Mouse (Mus musculus): ENCODE data around the gene B3galt2. TPM values are rescaled to one million over a fixed set of nuclear protein-coding genes. Genes with fewer than 3 reads are reported as not detected.
"Not testable (repeated sequence)": the region's sequence is repeated elsewhere in the genome, so short reads cannot be mapped to it uniquely, and the experiment has no call there.

Gene B3galt2
- polyA plus RNA-seq, 1 experiment, result 0.50 TPM

DNA sequence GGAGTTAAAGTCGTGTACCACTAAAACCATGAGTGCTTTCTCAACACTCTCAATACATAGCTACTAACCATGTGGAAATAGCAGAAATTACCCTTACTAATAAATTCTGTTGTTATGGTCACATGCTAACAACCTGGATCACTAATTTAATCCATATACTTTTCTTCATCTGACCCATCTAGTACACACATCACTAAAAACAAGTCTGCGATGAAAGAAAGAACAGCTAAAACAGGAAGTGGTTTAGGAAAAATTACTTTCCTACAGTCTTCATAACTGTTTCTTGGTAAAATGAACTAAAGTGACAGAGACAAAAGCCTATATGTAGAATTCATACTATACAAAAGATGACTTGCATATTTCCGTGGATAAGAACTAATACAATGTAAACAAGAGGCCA, 13.2 kb downstream of the B3galt2 start:
- DNase-seq, result no peak
- 83% methylated on average over 3 of the region's 3 CpGs for WGBS
- Histone ChIP-seq H3K4me3 (ENCODE audit: insufficient read depth, low read depth, low read length) (no peak overlapping the region), H3K4me1 (ENCODE audit: control insufficient read depth, insufficient read depth, low read length) (no peaks in the 10 kb centered on the region), H3K27me3 (replicated peaks; ENCODE audit: control insufficient read depth, insufficient read depth, low read length) (no peaks in the 10 kb centered on the region), H3K27ac (ENCODE audit: insufficient read depth, low read depth, low read length) (no peak overlapping the region), H3K36me3 (ENCODE audit: control insufficient read depth, insufficient read depth, low read length) (no peaks in the 10 kb centered on the region)
- no peak for TF ChIP-seq POLR2A (IDR thresholded peaks at IDR 0.05; ENCODE audit: low read depth, low read length)
- TF ChIP-seq CTCF (conservative IDR thresholded peaks at IDR 0.05; ENCODE audit: insufficient read depth, insufficient read length, low read depth, low read length), result no peak

DNA sequence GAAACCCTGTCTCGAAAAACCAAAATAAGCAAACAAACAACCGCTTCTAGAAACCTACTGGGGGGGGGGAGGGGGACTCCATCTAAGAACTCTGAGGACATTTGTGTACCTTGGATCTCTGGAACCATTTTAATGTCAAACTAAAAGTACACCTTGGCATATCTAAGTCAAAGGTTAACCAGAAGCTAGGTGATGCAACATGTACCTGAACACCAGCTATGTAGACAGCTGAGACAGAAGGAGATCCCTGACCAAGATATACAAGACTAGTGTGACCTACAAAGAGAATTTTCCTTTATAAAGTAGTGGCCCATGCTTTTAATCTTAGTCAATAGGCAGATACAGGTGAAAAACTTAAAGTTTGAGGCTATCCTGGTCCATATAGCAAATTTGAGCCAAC, 22.7 kb downstream of the B3galt2 start:
- Histone ChIP-seq H3K36me3 (ENCODE audit: control insufficient read depth, insufficient read depth, low read length) (no peaks in the 10 kb centered on the region), H3K27ac (ENCODE audit: insufficient read depth, low read depth, low read length) (no peak overlapping the region), H3K27me3 (replicated peaks; ENCODE audit: control insufficient read depth, insufficient read depth, low read length) (no peaks in the 10 kb centered on the region), H3K4me3 (ENCODE audit: insufficient read depth, low read depth, low read length) (no peak overlapping the region), H3K4me1 (ENCODE audit: control insufficient read depth, insufficient read depth, low read length) (no peaks in the 10 kb centered on the region; the same call in 1 of the 2 replicates)
- TF ChIP-seq CTCF (conservative IDR thresholded peaks at IDR 0.05; ENCODE audit: insufficient read depth, insufficient read length, low read depth, low read length) (no peak), POLR2A (IDR thresholded peaks at IDR 0.05; ENCODE audit: low read depth, low read length) (no peak)
- WGBS, result 73% methylated on average over 2 of the region's 2 CpGs
- DNase-seq, result no peak

DNA sequence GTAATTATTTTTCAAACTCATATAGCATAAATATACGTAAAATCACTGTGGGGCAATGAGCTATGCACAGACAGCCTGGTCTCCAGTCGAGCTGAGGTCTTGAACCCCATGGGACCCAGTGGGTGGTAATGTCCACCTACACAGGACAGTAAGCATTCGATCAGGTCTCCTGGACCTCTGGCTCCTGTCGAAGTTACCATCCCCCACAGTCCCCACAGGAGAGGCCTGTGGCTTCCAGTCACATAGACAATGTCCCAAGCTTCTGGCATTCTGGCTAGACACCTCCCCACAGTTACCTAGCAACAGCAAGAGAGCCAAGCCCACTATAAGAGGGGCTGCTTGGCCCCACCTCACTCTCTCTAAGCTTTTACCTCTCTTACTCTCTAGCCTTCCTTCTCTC, 24.3 kb downstream of the B3galt2 start:
- H3K27ac ChIP-seq (ENCODE audit: insufficient read depth, low read depth, low read length); DNase-seq; H3K4me1 ChIP-seq (ENCODE audit: control insufficient read depth, insufficient read depth, low read length); H3K36me3 ChIP-seq (ENCODE audit: control insufficient read depth, insufficient read depth, low read length); H3K4me3 ChIP-seq (ENCODE audit: insufficient read depth, low read depth, low read length); H3K27me3 ChIP-seq (replicated peaks; ENCODE audit: control insufficient read depth, insufficient read depth, low read length): not testable (repeated sequence)
- 97% methylated on average over 4 of the region's 4 CpGs for WGBS

DNA sequence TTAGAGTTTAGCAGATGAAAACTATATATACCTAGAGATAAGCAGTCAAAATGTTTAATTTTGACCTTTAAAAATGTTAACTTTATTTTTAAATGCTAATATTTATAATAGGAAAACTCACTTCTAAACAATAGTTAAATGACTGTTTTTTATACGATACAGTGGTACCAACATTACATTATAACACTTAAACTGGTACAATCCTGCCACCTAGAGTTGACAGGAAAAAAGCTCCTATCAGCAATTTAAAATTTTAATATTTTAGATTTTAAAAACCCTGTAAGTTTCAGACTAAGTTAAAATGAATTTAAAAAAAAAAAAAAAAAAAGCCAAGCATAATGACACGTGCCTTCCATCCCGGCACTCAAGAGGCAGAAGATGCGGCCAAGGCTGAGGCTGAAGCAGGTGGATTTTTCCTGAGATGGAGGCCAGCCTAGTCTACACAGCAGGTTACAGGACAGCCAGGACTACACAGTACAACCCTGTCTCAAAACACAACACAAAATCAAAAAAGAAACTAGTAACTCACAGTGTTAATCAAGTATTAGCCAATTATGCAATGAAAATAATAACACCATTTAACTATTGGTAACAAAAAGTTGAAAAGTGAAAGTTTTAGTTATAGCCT, 35.4 kb downstream of the B3galt2 start:
- Histone ChIP-seq H3K27ac (ENCODE audit: insufficient read depth, low read depth, low read length) (no peak overlapping the region), H3K36me3 (ENCODE audit: control insufficient read depth, insufficient read depth, low read length) (no peaks in the 10 kb centered on the region), H3K4me3 (ENCODE audit: insufficient read depth, low read depth, low read length) (no peak overlapping the region), H3K27me3 (replicated peaks; ENCODE audit: control insufficient read depth, insufficient read depth, low read length) (no peaks in the 10 kb centered on the region), H3K4me1 (ENCODE audit: control insufficient read depth, insufficient read depth, low read length) (no peaks in the 10 kb centered on the region)
- 89% methylated on average over 4 of the region's 4 CpGs for WGBS
- no peak for DNase-seq
- TF ChIP-seq CTCF (conservative IDR thresholded peaks at IDR 0.05; ENCODE audit: insufficient read depth, insufficient read length, low read depth, low read length) (no peak), POLR2A (IDR thresholded peaks at IDR 0.05; ENCODE audit: low read depth, low read length) (no peak)

DNA sequence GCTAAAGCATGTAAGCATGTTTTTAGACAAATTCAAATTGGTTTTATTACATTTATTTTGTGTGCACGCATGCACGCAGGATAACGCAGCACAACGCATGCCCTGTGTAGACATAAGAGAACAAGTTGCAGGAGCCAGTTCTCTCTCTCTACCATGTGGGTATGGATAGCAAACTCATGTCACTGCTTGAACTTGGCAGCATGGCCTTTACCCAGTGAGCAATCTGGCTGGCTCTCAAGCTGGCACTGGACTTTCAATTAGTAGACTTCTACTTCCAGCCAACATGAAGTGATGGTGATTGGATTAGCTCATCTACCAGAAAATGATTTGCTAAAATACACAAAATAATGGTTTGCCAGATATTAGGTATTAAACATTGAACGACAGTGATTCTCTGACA, 40.6 kb downstream of the B3galt2 start:
- peaks cover 2% of the 10 kb centered on the region for H3K36me3 ChIP-seq (ENCODE audit: control insufficient read depth, insufficient read depth, low read length)
- 85% methylated on average over 5 of the region's 5 CpGs for WGBS
- no peak overlapping the region for H3K27ac ChIP-seq (ENCODE audit: insufficient read depth, low read depth, low read length)
- H3K4me1 ChIP-seq (ENCODE audit: control insufficient read depth, insufficient read depth, low read length), result no peaks in the 10 kb centered on the region
- no peak for TF ChIP-seq CTCF (conservative IDR thresholded peaks at IDR 0.05; ENCODE audit: insufficient read depth, insufficient read length, low read depth, low read length)
- no peak for TF ChIP-seq POLR2A (IDR thresholded peaks at IDR 0.05; ENCODE audit: low read depth, low read length)
- peak; percentile 60 for DNase-seq
- H3K27me3 ChIP-seq (replicated peaks; ENCODE audit: control insufficient read depth, insufficient read depth, low read length), result no peaks in the 10 kb centered on the region
- H3K4me3 ChIP-seq (ENCODE audit: insufficient read depth, low read depth, low read length), result no peak overlapping the region

DNA sequence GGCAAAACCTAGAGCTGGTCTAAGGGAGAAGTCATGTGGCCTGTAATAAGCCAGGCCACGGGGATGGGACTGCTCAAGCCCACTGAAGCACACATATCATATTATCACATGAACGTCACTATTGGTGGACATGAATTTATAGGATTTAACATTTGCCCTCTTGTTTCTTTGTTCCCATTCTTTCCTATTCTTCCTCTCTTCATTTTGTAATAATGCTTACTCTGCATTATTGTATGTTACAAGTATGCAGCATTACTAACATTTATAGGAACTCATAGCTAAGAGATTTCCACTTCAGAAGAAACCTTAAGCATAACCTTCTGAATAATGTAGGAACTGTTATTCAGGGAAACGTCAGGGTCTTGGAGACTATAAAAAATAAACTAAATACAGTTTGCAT, 44.4 kb downstream of the B3galt2 start:
- DNase-seq, result no peak
- TF ChIP-seq POLR2A (IDR thresholded peaks at IDR 0.05; ENCODE audit: low read depth, low read length) (no peak), CTCF (conservative IDR thresholded peaks at IDR 0.05; ENCODE audit: insufficient read depth, insufficient read length, low read depth, low read length) (no peak)
- no peaks in the 10 kb centered on the region for H3K4me1 ChIP-seq (ENCODE audit: control insufficient read depth, insufficient read depth, low read length)
- H3K36me3 ChIP-seq (ENCODE audit: control insufficient read depth, insufficient read depth, low read length), result peaks cover 9% of the 10 kb centered on the region
- H3K4me3 ChIP-seq (ENCODE audit: insufficient read depth, low read depth, low read length), result no peak overlapping the region
- H3K27me3 ChIP-seq (replicated peaks; ENCODE audit: control insufficient read depth, insufficient read depth, low read length), result no peaks in the 10 kb centered on the region
- H3K27ac ChIP-seq (ENCODE audit: insufficient read depth, low read depth, low read length), result no peak overlapping the region
- WGBS, result 85% methylated on average over 3 of the region's 3 CpGs

DNA sequence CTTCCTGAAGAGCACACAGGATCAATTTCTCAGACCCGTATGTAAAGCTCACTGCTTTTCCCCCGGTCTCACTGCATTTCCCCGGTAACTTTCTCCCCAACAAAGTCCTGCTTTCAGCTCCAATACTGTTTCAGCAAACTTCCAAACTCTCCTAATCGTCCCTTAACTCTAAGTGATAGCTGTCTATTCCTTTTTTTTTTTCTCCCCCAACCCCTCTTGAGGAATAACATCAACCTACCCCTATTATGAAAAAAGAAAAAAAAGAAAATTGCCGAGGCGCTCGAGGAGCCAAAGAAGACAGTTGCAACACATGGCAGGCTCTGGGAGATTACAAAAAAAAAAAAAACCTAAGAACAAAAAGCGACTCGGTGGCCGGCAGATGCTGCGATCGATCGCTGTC, 61.3 kb downstream of the B3galt2 start:
- no peaks in the 10 kb centered on the region for H3K27me3 ChIP-seq (replicated peaks; ENCODE audit: control insufficient read depth, insufficient read depth, low read length)
- no peak for DNase-seq
- H3K4me3 ChIP-seq (ENCODE audit: insufficient read depth, low read depth, low read length), result peak overlapping the region; percentile 99
- H3K27ac ChIP-seq (ENCODE audit: insufficient read depth, low read depth, low read length), result peak overlapping the region; percentile 89; the same call in 1 of the 2 replicates
- under 1% methylated on average over 13 of the region's 13 CpGs for WGBS
- no peaks in the 10 kb centered on the region; the same call in 1 of the 2 replicates for H3K4me1 ChIP-seq (ENCODE audit: control insufficient read depth, insufficient read depth, low read length)
- TF ChIP-seq CTCF (conservative IDR thresholded peaks at IDR 0.05; ENCODE audit: insufficient read depth, insufficient read length, low read depth, low read length), result no peak
- TF ChIP-seq POLR2A (IDR thresholded peaks at IDR 0.05; ENCODE audit: low read depth, low read length), result no peak
- H3K36me3 ChIP-seq (ENCODE audit: control insufficient read depth, insufficient read depth, low read length), result no peaks in the 10 kb centered on the region; the same call in 1 of the 2 replicates

Measured in kidney, adult 2 months (tissue).